Mouse (Mus musculus) lung, postnatal 0 days (tissue): Measurements from ENCODE around the gene Casp3.

Experiments
- CTCF ChIP-seq: IDR thresholded peaks from 2 replicates; pipeline ENCODE4 v1.5.1; 2016; ENCODE audit warnings: antibody characterized with exemption, mild to moderate bottlenecking
- EP300 ChIP-seq: IDR thresholded peaks from 2 replicates; pipeline ENCODE4 v1.6.1; 2016; ENCODE audit warnings: antibody characterized with exemption, mild to moderate bottlenecking, control low read depth

DNA sequence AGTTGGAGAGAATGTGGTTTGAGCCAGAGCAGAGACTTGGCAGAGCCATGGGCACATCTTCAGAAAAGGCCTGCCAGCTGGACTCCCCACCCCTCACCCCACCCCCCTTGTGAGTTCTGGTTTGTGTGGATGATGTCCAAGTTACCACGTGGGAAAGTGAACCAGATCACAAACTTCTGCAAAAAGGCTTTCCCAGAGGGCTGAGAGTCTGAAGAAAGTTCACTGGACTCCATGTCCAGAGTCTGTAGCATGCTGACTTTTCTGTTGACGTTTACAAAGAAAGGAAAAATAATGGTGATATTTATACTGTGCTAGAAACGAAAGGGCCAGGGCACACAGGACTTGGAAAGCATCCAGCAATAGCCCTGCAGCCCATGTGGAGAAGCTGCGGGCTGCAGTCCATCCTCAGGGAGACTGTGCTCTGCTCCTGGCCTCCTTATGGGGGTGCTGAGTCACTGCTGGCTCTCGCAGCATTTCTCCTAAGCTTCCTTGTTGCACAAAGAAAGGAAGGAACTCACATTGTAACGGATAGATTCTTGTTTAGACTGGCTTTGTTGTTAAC is 22.0 kb downstream of the Casp3 start:
- peak; percentile 39 for TF ChIP-seq CTCF
- TF ChIP-seq EP300: no peak
